Mouse (Mus musculus) erythroblast, embryonic 14.5 days (primary cell): Measurements from ENCODE around the gene Mgat3.

ENCODE experiments used
- GATA1 ChIP-seq: IDR thresholded peaks from 2 replicates; pipeline ENCODE4 v1.6.1; 2012; ENCODE audit warnings: low read length, inconsistent platforms, mixed read lengths
- TAL1 ChIP-seq: IDR thresholded peaks from 3 replicates; pipeline ENCODE4 v1.6.1; 2012; ENCODE audit warnings: low read length, inconsistent platforms, mixed read lengths

DNA sequence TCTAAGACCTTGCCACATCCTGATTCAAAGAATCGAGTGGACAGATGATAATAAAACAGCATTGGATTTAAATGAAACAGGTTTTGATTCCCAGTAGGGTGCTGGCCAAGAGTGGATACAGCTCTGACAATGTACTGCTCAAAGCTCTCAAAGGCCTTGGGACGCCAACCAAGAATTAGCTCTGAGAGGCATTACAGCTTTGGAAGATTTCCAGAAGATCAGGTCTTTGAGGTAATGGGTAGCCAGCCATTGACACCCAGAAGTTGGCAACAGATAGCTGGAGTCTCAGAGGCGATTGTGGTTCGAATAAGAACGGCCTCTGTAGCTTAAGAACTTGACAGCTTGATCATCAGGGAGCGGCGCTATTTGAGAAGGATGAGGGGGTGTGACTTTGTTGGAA lies 8.0 kb downstream of the Mgat3 start:
- TF ChIP-seq GATA1 (no peak), TAL1 (no peak)
